Mouse (Mus musculus) stomach, embryonic 15.5 days (tissue): ENCODE data around the gene Leng1. TPM values are rescaled to one million over a fixed set of nuclear protein-coding genes. Genes with fewer than 3 reads are reported as not detected.

Experiments used
- ATAC-seq: fragments of 200-750 bp; cut with Nextera tagmentation; 2 replicates; pipeline ENCODE4 v1.8.0; 2017; ENCODE audit warnings: low read depth, moderate number of reproducible peaks, moderate TSS enrichment; ENCODE audit not compliant: insufficient read depth, low FRiP score
- H3K27ac ChIP-seq: fragments of 300-500 bp; sonication (generic); 2 replicates; pipeline ENCODE4 v1.5.1; 2015; ENCODE audit warnings: mild to moderate bottlenecking, inconsistent platforms
- H3K27me3 ChIP-seq: fragments of 300-500 bp; sonication (generic); replicated peaks from 2 replicates; pipeline ENCODE4 v1.6.1; 2015; ENCODE audit warnings: inconsistent platforms
- H3K36me3 ChIP-seq: fragments of 300-500 bp; sonication (generic); 2 replicates; pipeline ENCODE4 v1.6.1; 2015; ENCODE audit warnings: inconsistent platforms
- H3K4me1 ChIP-seq: fragments of 300-500 bp; sonication (generic); 2 replicates; pipeline ENCODE4 v1.6.1; 2015; ENCODE audit warnings: inconsistent platforms
- H3K4me2 ChIP-seq: fragments of 300-500 bp; sonication (generic); 2 replicates; pipeline ENCODE4 v1.6.1; 2015; ENCODE audit warnings: mild to moderate bottlenecking, inconsistent platforms
- H3K4me3 ChIP-seq: fragments of 300-500 bp; sonication (generic); replicated peaks from 2 replicates; pipeline ENCODE4 v1.5.1; 2015; ENCODE audit warnings: inconsistent platforms
- H3K9ac ChIP-seq: fragments of 300-500 bp; sonication (generic); 2 replicates; pipeline ENCODE4 v1.6.1; 2015; ENCODE audit warnings: inconsistent platforms
- H3K9me3 ChIP-seq: fragments of 300-500 bp; sonication (generic); 2 replicates; pipeline ENCODE4 v1.6.1; 2016; ENCODE audit warnings: inconsistent platforms
- WGBS: fragments of 180-500 bp; shearing (Covaris S2); methylation state at CpG from one replicate; pipeline ENCODE4 v1.1.7; 2015; 5-methylcytosine and 5-hydroxymethylcytosine counted together
- polyA plus RNA-seq: library from polyadenylated mRNA; unstranded; fragments of >200 nt; fragmentation: Nextera tagmentation; extraction: Ambion mirVana; gene quantifications from 2 replicates; pipeline ENCODE4 v1.2.1, GENCODE M21; 2015

Gene Leng1
- polyA plus RNA-seq, 1 experiment from 2014 or later, result 17.7 TPM

DNA sequence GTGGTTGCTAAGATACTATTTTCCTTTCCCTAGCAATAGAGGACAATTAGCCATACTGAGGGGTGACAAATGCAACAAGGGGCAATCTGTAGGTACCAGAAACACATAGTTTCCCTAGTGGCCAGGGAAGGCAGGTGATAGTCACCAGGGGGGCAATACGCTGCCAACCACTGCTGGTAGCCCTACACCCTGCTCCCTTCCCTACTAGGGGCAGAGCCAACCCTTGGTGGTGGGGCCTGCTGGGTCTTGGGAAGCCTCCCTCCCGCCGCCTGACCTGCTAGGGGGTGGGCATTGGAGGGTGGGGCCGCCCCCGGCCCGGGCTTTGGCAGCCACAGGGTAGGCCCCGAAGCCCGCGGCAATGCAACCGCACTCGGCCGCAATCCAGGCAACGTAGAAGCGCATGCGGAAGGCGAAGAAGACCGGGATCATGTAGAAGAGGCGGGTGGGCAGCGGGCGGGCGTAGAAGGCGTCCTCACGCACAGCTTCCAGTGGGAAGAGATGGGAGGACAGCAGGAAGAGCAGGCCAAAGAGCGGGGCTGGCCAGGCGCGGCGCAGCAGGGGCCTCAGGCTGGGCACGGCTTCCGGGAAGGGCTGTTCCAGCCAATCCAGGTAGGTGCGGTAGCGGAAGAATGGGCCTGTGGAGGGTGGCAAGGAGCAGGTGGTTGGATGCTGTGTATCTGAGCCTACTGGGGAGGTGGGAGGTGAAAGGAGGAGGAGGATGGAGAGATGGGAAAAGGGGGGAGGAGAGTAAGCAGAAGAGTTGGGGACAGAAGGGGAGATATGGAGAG lies 20.0 kb upstream of the Leng1 start:
- H3K9ac ChIP-seq, result no peak overlapping the region
- H3K27ac ChIP-seq, result no peak overlapping the region
- WGBS, result 86% methylated on average over 31 of the region's 31 CpGs
- no peak overlapping the region for H3K4me2 ChIP-seq
- no peaks in the 10 kb centered on the region for H3K9me3 ChIP-seq
- H3K4me1 ChIP-seq, result no peaks in the 10 kb centered on the region
- H3K27me3 ChIP-seq, result no peaks in the 10 kb centered on the region
- no peak overlapping the region for H3K4me3 ChIP-seq
- no peak for ATAC-seq
- peaks cover 11% of the 10 kb centered on the region; the same call in 1 of the 2 replicates for H3K36me3 ChIP-seq

DNA sequence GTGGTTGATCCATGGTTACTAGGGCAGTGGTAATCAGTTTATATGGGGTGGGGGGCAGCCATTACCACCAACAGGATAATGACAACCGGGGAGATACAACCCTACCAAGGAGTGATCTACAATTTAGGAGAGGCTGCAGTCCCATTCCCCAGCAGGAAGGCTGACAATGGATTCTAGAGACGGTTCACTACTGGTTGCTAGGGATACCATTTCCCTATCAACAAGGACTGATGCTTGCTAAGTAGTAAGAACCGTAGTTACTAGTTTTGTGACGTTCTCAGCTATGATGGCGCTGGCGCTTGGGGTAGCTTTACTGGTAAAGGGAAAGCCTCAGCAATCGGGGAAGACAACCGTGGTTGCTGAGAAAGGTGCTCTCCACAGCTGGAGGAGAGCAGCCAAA lies 19.1 kb upstream of the Leng1 start:
- H3K4me1 ChIP-seq, result no peaks in the 10 kb centered on the region
- no peaks in the 10 kb centered on the region for H3K27me3 ChIP-seq
- peaks cover 11% of the 10 kb centered on the region; the same call in 1 of the 2 replicates for H3K36me3 ChIP-seq

DNA sequence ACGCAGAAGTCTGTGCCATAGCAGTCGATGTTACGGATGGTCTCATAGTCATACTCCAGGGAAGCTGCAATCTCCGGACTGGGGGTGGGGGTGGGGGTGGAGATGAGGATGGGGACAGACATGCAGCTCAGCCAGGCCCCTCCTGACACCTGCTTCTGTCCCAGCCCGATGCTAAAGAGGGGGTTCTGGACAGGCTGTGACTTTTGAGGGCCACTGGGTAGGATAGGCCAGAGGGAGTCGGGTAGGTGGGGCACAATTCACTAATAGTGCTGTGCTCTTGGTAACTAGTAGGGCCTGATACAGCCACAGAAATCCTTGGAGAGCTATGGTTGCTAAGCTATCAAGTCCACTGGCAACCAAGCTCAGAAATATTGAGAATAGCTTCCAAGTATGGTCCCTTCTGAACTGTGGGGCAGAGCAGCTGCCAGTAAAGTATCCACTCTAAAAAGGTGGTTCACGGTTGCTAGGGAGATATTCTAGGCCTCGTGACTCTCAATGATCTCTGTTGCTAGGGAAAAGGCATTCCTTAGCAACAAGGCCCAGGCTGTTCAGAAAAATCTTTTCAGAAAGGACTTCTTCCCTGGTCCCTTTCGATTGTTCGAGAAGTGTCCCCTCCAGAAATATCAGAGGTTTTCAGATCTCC lies 18.4 kb upstream of the Leng1 start:
- Histone ChIP-seq H3K9me3 (no peaks in the 10 kb centered on the region), H3K27me3 (no peaks in the 10 kb centered on the region), H3K9ac (no peak overlapping the region), H3K27ac (no peak overlapping the region), H3K4me1 (no peaks in the 10 kb centered on the region), H3K4me3 (no peak overlapping the region), H3K36me3 (peaks cover 11% of the 10 kb centered on the region; the same call in 1 of the 2 replicates), H3K4me2 (no peak overlapping the region)
- whole genome bisulfite sequencing, result 83% methylated on average over 10 of the region's 10 CpGs
- no peak for ATAC-seq

More for the DNA sequence above, 19.1 kb upstream of the Leng1 start:
- ATAC-seq, result no peak
- H3K9ac ChIP-seq, result no peak overlapping the region
- no peak overlapping the region for H3K27ac ChIP-seq
- no peak overlapping the region for H3K4me3 ChIP-seq
- H3K9me3 ChIP-seq, result no peaks in the 10 kb centered on the region
- 90% methylated on average over 8 of the region's 8 CpGs for WGBS
- no peak overlapping the region for H3K4me2 ChIP-seq

DNA sequence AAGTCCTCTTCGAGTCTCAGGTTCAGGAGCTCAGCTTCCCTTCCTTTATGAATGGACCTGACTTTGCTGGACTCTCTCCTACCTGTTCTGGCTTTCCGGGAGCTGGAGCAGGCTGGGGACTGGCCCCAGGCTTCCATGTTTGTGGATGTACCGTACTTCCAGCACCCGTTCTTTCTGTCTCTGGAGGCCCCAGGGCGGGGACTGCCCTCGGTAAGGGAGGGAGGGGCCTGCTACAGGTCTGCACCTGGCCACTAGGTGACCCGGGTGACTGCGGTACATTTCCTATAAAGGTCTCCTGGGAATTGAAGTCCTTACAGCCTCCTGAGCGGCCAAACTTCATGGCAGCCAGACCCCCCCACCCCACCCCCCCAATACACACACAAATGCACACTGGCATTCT lies 11.7 kb upstream of the Leng1 start, which contains the start of gene Tmc4:
Tmc4 (minus strand) TSS at position 212 of the 400 bp plus-strand sequence.
- H3K9ac ChIP-seq, result peak within 1 kb of the TSS; percentile 12; the same call in 1 of the 2 replicates
- peak; percentile 86 for ATAC-seq
- H3K9me3 ChIP-seq, result no peaks in the 10 kb centered on the region
- 46% methylated on average over 9 of the region's 9 CpGs for WGBS
- H3K4me3 ChIP-seq, result peak within 1 kb of the TSS; percentile 41
- no peaks in the 10 kb centered on the region for H3K27me3 ChIP-seq
- peak within 1 kb of the TSS; percentile 45 for H3K4me2 ChIP-seq
- H3K4me1 ChIP-seq, result no peaks in the 10 kb centered on the region
- H3K27ac ChIP-seq, result peak within 1 kb of the TSS; percentile 42
- H3K36me3 ChIP-seq, result no peaks in the 10 kb centered on the region

DNA sequence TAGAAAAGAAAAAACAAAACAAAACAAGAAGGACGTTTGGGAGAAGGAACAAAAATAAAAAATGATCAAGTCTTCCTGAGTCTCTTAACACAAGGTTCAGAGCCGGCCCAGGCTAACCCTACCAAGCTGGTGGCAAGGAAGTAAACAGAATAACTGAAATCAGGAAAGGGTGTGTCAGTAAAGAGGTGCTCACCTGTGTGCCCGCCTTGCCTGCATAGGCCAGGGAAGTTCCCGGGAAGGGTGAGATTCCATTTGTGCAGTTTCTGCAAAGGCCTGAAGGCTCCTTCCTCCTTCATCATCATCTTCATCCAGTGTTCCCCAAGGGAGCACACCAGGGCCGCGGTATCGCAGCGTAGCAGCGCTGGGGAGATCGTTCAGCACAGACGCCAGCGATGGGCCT lies 10.7 kb upstream of the Leng1 start:
- 74% methylated on average over 12 of the region's 12 CpGs for WGBS
- H3K4me1 ChIP-seq, result no peaks in the 10 kb centered on the region
- H3K27me3 ChIP-seq, result no peaks in the 10 kb centered on the region
- H3K27ac ChIP-seq, result peak overlapping the region; percentile 42; the same call in 1 of the 2 replicates
- no peak for ATAC-seq
- no peaks in the 10 kb centered on the region for H3K9me3 ChIP-seq
- no peaks in the 10 kb centered on the region for H3K36me3 ChIP-seq
- H3K4me2 ChIP-seq, result peak overlapping the region; percentile 45
- H3K9ac ChIP-seq, result peak overlapping the region; percentile 12; the same call in 1 of the 2 replicates
- H3K4me3 ChIP-seq, result peak overlapping the region; percentile 41

DNA sequence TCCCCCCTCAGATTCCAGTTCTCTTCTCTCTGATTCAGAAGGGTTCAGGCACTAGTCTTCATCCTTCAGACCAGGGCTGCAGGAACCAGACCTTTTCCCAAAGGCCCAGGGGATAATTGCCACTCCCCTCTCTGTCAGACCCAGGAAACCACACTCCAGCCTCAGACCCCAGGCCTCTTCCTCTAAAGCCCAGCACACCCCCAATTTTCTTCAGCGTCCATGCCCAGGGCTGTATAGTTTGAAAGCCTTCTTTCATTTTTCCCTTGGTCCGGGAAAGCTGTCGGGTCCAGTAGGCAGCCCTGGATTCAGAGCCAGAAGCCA lies 9.5 kb upstream of the Leng1 start:
- H3K4me1 ChIP-seq, result no peaks in the 10 kb centered on the region
- H3K36me3 ChIP-seq, result no peaks in the 10 kb centered on the region
- no peaks in the 10 kb centered on the region for H3K27me3 ChIP-seq
- H3K27ac ChIP-seq, result no peak overlapping the region
- no peaks in the 10 kb centered on the region for H3K9me3 ChIP-seq
- H3K9ac ChIP-seq, result no peak overlapping the region
- no peak for ATAC-seq
- WGBS, result 76% methylated on average over 3 of the region's 3 CpGs
- H3K4me3 ChIP-seq, result no peak overlapping the region
- no peak overlapping the region for H3K4me2 ChIP-seq

DNA sequence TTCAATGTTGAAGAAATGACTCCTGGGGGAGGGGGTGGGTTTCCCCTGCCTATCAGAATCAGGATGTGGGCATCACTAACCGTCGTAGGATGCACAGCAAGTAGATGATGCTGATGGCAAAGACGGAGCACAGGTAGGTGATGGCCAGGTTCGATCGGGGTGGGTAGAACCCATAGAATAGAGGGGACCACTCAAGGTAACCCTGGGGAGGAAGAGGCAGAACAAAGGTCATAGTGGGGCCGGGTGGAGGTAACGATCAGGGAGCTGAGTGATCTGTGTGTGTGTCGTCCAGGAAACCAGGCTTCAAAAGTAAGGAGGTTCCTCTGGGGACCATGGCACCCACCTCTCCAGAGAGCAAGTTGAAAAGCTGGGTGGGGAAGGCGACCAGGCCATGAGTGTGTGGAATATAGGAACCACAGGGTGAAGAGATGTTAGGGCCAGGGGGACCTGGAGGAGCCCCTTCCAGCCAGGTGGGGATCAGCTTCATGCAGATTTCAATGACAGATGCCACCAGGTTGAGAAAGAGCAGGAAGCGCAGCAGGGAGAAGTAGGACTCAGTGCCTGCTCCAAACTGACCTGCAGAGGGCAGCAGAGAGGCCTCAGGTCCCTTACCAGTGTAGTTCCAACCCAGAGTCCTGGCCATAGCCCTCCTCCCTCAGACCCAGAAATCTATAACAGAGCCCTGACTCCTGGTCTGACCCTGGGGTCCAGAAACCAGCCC lies 9.0 kb upstream of the Leng1 start:
- no peak overlapping the region for H3K9ac ChIP-seq
- no peaks in the 10 kb centered on the region for H3K27me3 ChIP-seq
- no peaks in the 10 kb centered on the region for H3K36me3 ChIP-seq
- WGBS, result 70% methylated on average over 10 of the region's 10 CpGs
- no peaks in the 10 kb centered on the region for H3K4me1 ChIP-seq
- H3K4me3 ChIP-seq, result no peak overlapping the region
- ATAC-seq, result peak; percentile 83
- no peak overlapping the region for H3K27ac ChIP-seq
- H3K9me3 ChIP-seq, result no peaks in the 10 kb centered on the region
- no peak overlapping the region for H3K4me2 ChIP-seq

DNA sequence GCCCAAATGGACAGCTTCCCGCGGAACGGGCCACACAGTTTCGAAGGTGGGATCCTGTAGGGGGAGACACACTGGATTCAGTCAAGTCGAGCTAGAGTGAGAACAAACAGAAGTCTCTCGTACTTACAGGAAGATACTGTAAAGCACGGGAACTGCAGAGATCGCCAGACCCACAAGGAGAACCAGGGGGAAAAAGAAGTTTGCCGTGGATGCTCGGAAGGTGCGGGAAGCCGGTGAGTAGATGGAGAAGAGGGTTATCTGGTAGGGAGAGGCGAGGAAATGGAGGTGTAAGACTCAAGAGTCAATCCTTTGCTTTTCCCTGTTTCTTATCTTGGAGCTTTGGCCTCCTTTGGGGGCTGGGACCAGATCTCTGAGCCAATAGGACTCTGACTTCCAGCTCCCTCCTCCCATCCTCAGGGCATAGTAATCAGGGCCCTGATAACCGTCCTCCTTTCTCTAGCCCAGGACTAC lies 1.3 kb upstream of the Leng1 start:
- H3K9ac ChIP-seq, result no peak overlapping the region
- H3K9me3 ChIP-seq, result no peaks in the 10 kb centered on the region
- peaks cover 11% of the 10 kb centered on the region for H3K36me3 ChIP-seq
- H3K4me1 ChIP-seq, result peaks cover 12% of the 10 kb centered on the region
- H3K4me2 ChIP-seq, result peak overlapping the region; percentile 55
- no peaks in the 10 kb centered on the region for H3K27me3 ChIP-seq
- H3K27ac ChIP-seq, result peak overlapping the region; percentile 91; the same call in 1 of the 2 replicates
- H3K4me3 ChIP-seq, result 0 out of 2 replicates have a peak overlapping the region, but pooled peaks have one; percentile 6
- 0 out of 2 replicates have a peak, but pooled peaks have one; percentile 12 for ATAC-seq
- 17% methylated on average over 14 of the region's 14 CpGs for WGBS

DNA sequence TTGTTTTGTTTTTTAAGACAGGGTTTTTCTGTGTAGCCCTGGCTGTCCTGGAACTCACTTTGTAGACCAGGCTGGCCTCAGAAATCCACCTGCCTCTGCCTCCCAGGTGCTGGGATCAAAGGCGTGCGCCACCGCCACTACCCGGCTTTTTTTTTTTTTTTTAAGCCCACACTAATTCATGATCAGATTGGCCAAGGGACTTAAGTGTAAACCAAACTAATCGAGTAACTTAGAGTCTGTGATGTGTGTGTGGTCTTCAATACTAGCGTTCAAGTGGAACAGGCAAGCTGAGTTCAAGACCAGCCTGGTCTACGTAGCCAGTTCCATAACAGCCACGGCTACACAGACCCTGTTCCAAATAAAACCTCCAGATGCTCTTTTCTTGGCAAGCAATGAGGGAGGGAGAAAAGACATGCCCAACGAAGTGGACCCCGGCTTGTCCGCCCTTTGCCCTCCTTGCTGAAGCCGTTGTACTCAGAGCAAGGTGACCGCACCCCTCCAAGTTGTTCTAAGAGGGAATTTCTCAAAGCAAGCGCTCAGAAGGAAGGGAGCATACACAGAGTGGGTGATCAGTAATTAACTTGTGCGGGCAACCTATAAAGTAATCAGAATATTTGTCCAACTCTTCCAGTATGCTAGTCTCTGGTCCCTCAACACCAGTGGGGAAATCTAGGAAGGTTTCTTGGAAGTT lies 971 bp downstream of the Leng1 start:
- 27% methylated on average over 15 of the region's 15 CpGs for WGBS
- peak overlapping the region; percentile 55 for H3K4me2 ChIP-seq
- H3K4me1 ChIP-seq, result peaks cover 12% of the 10 kb centered on the region
- peak overlapping the region; percentile 84; the same call in 1 of the 2 replicates for H3K9ac ChIP-seq
- peak overlapping the region; percentile 69 for H3K4me3 ChIP-seq
- peak overlapping the region; percentile 92 for H3K27ac ChIP-seq
- H3K27me3 ChIP-seq, result no peaks in the 10 kb centered on the region
- peaks cover 32% of the 10 kb centered on the region for H3K36me3 ChIP-seq
- H3K9me3 ChIP-seq, result no peaks in the 10 kb centered on the region
- ATAC-seq, result peak; percentile 42

DNA sequence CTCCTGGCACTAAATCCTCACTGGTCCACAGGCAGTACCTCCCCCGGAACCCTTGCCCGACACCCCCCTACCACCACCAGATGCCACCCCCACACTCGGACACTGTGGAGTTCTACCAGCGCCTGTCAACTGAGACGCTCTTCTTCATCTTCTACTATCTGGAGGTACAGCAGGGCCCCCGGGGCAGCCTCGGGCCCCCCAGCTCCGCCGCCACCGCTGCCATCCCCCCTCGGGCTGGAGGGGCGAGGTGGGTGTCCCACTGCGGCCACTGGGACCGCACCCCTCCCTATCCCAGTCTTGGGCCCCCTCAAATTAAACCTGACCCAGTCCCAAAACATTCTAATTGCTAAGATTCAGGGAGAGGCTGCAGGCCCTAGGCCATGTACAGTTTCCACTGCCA lies 7.1 kb downstream of the Leng1 start:
- H3K4me3 ChIP-seq, result no peak overlapping the region
- WGBS, result 90% methylated on average over 14 of the region's 14 CpGs
- ATAC-seq, result no peak
- H3K9ac ChIP-seq, result no peak overlapping the region
- H3K36me3 ChIP-seq, result peaks cover 90% of the 10 kb centered on the region
- H3K27ac ChIP-seq, result no peak overlapping the region
- no peak overlapping the region for H3K4me2 ChIP-seq
- H3K4me1 ChIP-seq, result no peaks in the 10 kb centered on the region
- no peaks in the 10 kb centered on the region for H3K9me3 ChIP-seq
- no peaks in the 10 kb centered on the region for H3K27me3 ChIP-seq

DNA sequence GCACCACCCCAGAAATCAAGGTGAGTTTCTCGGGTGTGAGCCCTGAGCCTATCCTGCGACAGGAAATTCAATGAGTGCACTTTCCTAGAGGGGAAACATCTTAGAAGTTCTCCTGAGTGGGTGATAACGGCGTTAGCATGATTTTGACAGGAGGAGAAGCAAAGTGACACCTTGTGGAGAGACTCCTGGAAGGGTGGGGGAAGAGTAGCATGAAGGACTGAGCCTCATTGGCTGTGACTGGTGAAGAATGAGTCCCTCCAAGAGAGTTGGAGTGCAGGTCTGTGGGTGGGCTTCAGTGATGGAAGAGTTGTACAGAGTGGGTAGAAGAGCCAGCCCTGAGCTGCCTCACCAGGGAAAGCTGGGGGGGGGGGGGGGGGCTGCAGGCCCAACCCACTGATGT lies 8.7 kb downstream of the Leng1 start:
- no peak for ATAC-seq
- no peaks in the 10 kb centered on the region for H3K9me3 ChIP-seq
- H3K9ac ChIP-seq, result no peak overlapping the region
- H3K4me2 ChIP-seq, result no peak overlapping the region
- no peak overlapping the region for H3K27ac ChIP-seq
- peaks cover 95% of the 10 kb centered on the region for H3K36me3 ChIP-seq
- WGBS, result 82% methylated on average over 4 of the region's 4 CpGs
- no peaks in the 10 kb centered on the region for H3K27me3 ChIP-seq
- no peak overlapping the region for H3K4me3 ChIP-seq
- no peaks in the 10 kb centered on the region for H3K4me1 ChIP-seq
